Mouse (Mus musculus) forebrain, embryonic 11.5 days (tissue): ENCODE data around the gene Nucks1. TPM values are rescaled to one million over a fixed set of nuclear protein-coding genes. Genes with fewer than 3 reads are reported as not detected.

Source experiments
- polyA plus RNA-seq: library from polyadenylated mRNA; unstranded; fragments of >200 nt; fragmentation: Nextera tagmentation; extraction: Ambion mirVana; gene quantifications from 2 replicates; pipeline ENCODE4 v1.2.1, GENCODE M21; 2014

The Nucks1 gene
- polyA plus RNA-seq, 1 experiment from 2014 or later: 69.7 TPM

Other genes starting within 250 kb of the Nucks1 start
- gene Rab7b, start 221.8 kb upstream of the Nucks1 start, polyA plus RNA-seq: 0.40 and 0.61 TPM in 2 replicates
- not detected in 2 replicates for gene Slc26a9, start 166.5 kb upstream of the Nucks1 start, polyA plus RNA-seq
- gene Pm20d1, start 113.2 kb upstream of the Nucks1 start, polyA plus RNA-seq: 0.86 and 1.2 TPM in 2 replicates
- gene Slc41a1, start 83.0 kb upstream of the Nucks1 start, polyA plus RNA-seq: 12.5 and 13.0 TPM in 2 replicates
- gene Rab29, start 43.3 kb upstream of the Nucks1 start, polyA plus RNA-seq: 13.1 and 15.2 TPM in 2 replicates
- gene Slc45a3, start 52.4 kb downstream of the Nucks1 start, polyA plus RNA-seq: 8.4 and 9.4 TPM in 2 replicates
- 19.8 and 20.3 TPM in 2 replicates for gene Elk4, start 97.1 kb downstream of the Nucks1 start, polyA plus RNA-seq
- gene Mfsd4a, start 157.5 kb downstream of the Nucks1 start, polyA plus RNA-seq: 10.5 and 13.6 TPM in 2 replicates
- gene Cdk18, start 229.2 kb downstream of the Nucks1 start, polyA plus RNA-seq: 0.35 and 0.96 TPM in 2 replicates